28 mouse cellular contexts compared by ENCODE assay signal in genomic region chr15:27697632-27698031, GRCm38 (mm10).
"Had no signal": no experiment of that assay in that cellular context is flagged by ENCODE, and none has a peak within 500 bp of the region (broad histone marks: within the 10 kb centered on the region; RNA-seq: fewer than 3 reads in every experiment).

No protein-coding gene starts in this region.

- H3K4me3 ChIP-seq: embryonic facial prominence, embryonic 10.5 days; embryonic facial prominence, embryonic 12.5 days; embryonic facial prominence, embryonic 13.5 days; embryonic facial prominence, embryonic 15.5 days; erythroblast, embryonic 14.5 days; forebrain, embryonic 10.5 days; forebrain, embryonic 12.5 days; forebrain, embryonic 13.5 days; forebrain, embryonic 15.5 days; gastrocnemius, adult 2 months; heart, adult 2 months had no signal

- DNase-seq: cerebellum, adult 18-20 months; cerebellum, adult 2 months; cerebellum, adult 8-10 months; cerebellum, adult 9-10 months; cerebellum, adult 9-11 months; cerebellum, postnatal 25 days; cerebellum, postnatal 36 days; embryo, embryonic 11 days; forebrain, postnatal 0 days; gastrocnemius, adult 2 months; gastrocnemius, postnatal 10 days; gastrocnemius, postnatal 14 days; gastrocnemius, postnatal 25 days; gastrocnemius, postnatal 36 days; heart, adult 11 months; heart, adult 18-20 months; heart, adult 2 months had no signal

- H3K36me3 ChIP-seq: embryonic facial prominence, embryonic 10.5 days; embryonic facial prominence, embryonic 12.5 days; embryonic facial prominence, embryonic 13.5 days; embryonic facial prominence, embryonic 15.5 days; forebrain, embryonic 10.5 days; forebrain, embryonic 12.5 days; forebrain, embryonic 15.5 days had no signal

- H3K27me3 ChIP-seq: embryonic facial prominence, embryonic 12.5 days; embryonic facial prominence, embryonic 13.5 days; embryonic facial prominence, embryonic 15.5 days; forebrain, embryonic 12.5 days; forebrain, embryonic 13.5 days; forebrain, embryonic 15.5 days had no signal

- ATAC-seq: forebrain, embryonic 13.5 days; forebrain, embryonic 14.5 days; forebrain, embryonic 15.5 days; forebrain, embryonic 16.5 days; forebrain, postnatal 0 days had no signal

- H3K9me3 ChIP-seq: embryonic facial prominence, embryonic 10.5 days; embryonic facial prominence, embryonic 12.5 days; embryonic facial prominence, embryonic 13.5 days; embryonic facial prominence, embryonic 15.5 days; forebrain, embryonic 10.5 days; forebrain, embryonic 12.5 days; forebrain, embryonic 13.5 days; forebrain, embryonic 15.5 days had no signal

- H3K4me2 ChIP-seq: embryonic facial prominence, embryonic 12.5 days; embryonic facial prominence, embryonic 13.5 days; embryonic facial prominence, embryonic 15.5 days; forebrain, embryonic 12.5 days; forebrain, embryonic 13.5 days; forebrain, embryonic 15.5 days had no signal

- H3K27ac ChIP-seq: embryonic facial prominence, embryonic 10.5 days; embryonic facial prominence, embryonic 12.5 days; embryonic facial prominence, embryonic 13.5 days; embryonic facial prominence, embryonic 15.5 days; forebrain, embryonic 10.5 days; forebrain, embryonic 12.5 days; forebrain, embryonic 13.5 days; forebrain, embryonic 15.5 days; gastrocnemius, adult 2 months; heart, adult 2 months had no signal

- H3K9ac ChIP-seq: embryonic facial prominence, embryonic 12.5 days; embryonic facial prominence, embryonic 13.5 days; embryonic facial prominence, embryonic 15.5 days; forebrain, embryonic 12.5 days; forebrain, embryonic 13.5 days; forebrain, embryonic 15.5 days; forebrain, postnatal 0 days had no signal
